Mouse (Mus musculus): ENCODE measurements at regions not wholly inside any gene's neighbourhood (a gene's known extent, or its start where the extent isn't known, plus 50 kb on each side); places are given as distances from the start of the nearest gene placed in this dataset.

- H3K9me3 ChIP-seq (replicated peaks): peaks cover under 1% of the 10 kb centered on the region
- H3K36me3 ChIP-seq (replicated peaks): no peaks in the 10 kb centered on the region
- ATAC-seq (ENCODE audit: extremely low read depth, insufficient number of reproducible peaks, low FRiP score, poor library complexity, severe bottlenecking): no peak
- H3K4me3 ChIP-seq (ENCODE audit: low read depth, low read length): no peak overlapping the region
- TF ChIP-seq POLR2AphosphoS5 (IDR thresholded peaks at IDR 0.05; ENCODE audit: insufficient replicate concordance, low read depth, low read length): no peak
- TF ChIP-seq GATA1 (IDR thresholded peaks at IDR 0.05; ENCODE audit: borderline replicate concordance, low read length): no peak
- TF ChIP-seq CTCF (IDR thresholded peaks at IDR 0.05; ENCODE audit: low read depth, low read length): no peak
- H3K27me3 ChIP-seq (ENCODE audit: insufficient read depth, low read length): no peaks in the 10 kb centered on the region
- no peak for DNase-seq (ENCODE audit: low spot score)
- H3K4me1 ChIP-seq (ENCODE audit: insufficient read depth, low read depth, low read length): peaks cover 17% of the 10 kb centered on the region
These were observed 249.1 kb upstream of the Paip1 start for GRCm38 (mm10) chr13:119179157-119179920.

GRCm38 (mm10) chr13:119184322-119184877, 244.0 kb upstream of the Paip1 start:
- DNase-seq (ENCODE audit: low spot score): no peak

GRCm38 (mm10) chr13:119185567-119186143, 242.7 kb upstream of the Paip1 start:
- Histone ChIP-seq H3K4me3 (ENCODE audit: low read depth, low read length) (no peak overlapping the region), H3K27me3 (ENCODE audit: insufficient read depth, low read length) (no peaks in the 10 kb centered on the region), H3K36me3 (replicated peaks) (no peaks in the 10 kb centered on the region), H3K4me1 (ENCODE audit: insufficient read depth, low read depth, low read length) (peaks cover 11% of the 10 kb centered on the region), H3K9me3 (replicated peaks) (peaks cover 4% of the 10 kb centered on the region)
- no peak for ATAC-seq (ENCODE audit: extremely low read depth, insufficient number of reproducible peaks, low FRiP score, poor library complexity, severe bottlenecking)
- no peak for TF ChIP-seq GATA1 (IDR thresholded peaks at IDR 0.05; ENCODE audit: borderline replicate concordance, low read length)
- no peak for TF ChIP-seq CTCF (IDR thresholded peaks at IDR 0.05; ENCODE audit: low read depth, low read length)
- TF ChIP-seq TAL1 (conservative IDR thresholded peaks at IDR 0.05; ENCODE audit: low read depth, low read length): no peak
- no peak for TF ChIP-seq POLR2AphosphoS5 (IDR thresholded peaks at IDR 0.05; ENCODE audit: insufficient replicate concordance, low read depth, low read length)
- TF ChIP-seq GATA2 (IDR thresholded peaks at IDR 0.05; ENCODE audit: borderline replicate concordance, low read depth, low read length): no peak
- no peak for DNase-seq (ENCODE audit: low spot score)

More at GRCm38 (mm10) chr13:119184322-119184877, 244.0 kb upstream of the Paip1 start:
- Histone ChIP-seq H3K4me1 (ENCODE audit: insufficient read depth, low read depth, low read length) (peaks cover 11% of the 10 kb centered on the region), H3K27me3 (ENCODE audit: insufficient read depth, low read length) (no peaks in the 10 kb centered on the region), H3K4me3 (ENCODE audit: low read depth, low read length) (no peak overlapping the region), H3K9me3 (replicated peaks) (peaks cover 4% of the 10 kb centered on the region), H3K36me3 (replicated peaks) (no peaks in the 10 kb centered on the region)
- no peak for ATAC-seq (ENCODE audit: extremely low read depth, insufficient number of reproducible peaks, low FRiP score, poor library complexity, severe bottlenecking)
- TF ChIP-seq CTCF (IDR thresholded peaks at IDR 0.05; ENCODE audit: low read depth, low read length) (no peak), TAL1 (conservative IDR thresholded peaks at IDR 0.05; ENCODE audit: low read depth, low read length) (no peak), GATA2 (IDR thresholded peaks at IDR 0.05; ENCODE audit: borderline replicate concordance, low read depth, low read length) (no peak)

- no peak for DNase-seq (ENCODE audit: low spot score)
- TF ChIP-seq GATA2 (IDR thresholded peaks at IDR 0.05; ENCODE audit: borderline replicate concordance, low read depth, low read length): no peak
- TF ChIP-seq POLR2AphosphoS5 (IDR thresholded peaks at IDR 0.05; ENCODE audit: insufficient replicate concordance, low read depth, low read length): no peak
- TF ChIP-seq GATA1 (IDR thresholded peaks at IDR 0.05; ENCODE audit: borderline replicate concordance, low read length): no peak
- TF ChIP-seq TAL1 (conservative IDR thresholded peaks at IDR 0.05; ENCODE audit: low read depth, low read length): no peak
- TF ChIP-seq CTCF (IDR thresholded peaks at IDR 0.05; ENCODE audit: low read depth, low read length): no peak
- H3K9me3 ChIP-seq (replicated peaks): no peaks in the 10 kb centered on the region
- no peaks in the 10 kb centered on the region for H3K27me3 ChIP-seq (ENCODE audit: insufficient read depth, low read length)
- peaks cover 54% of the 10 kb centered on the region for H3K4me1 ChIP-seq (ENCODE audit: insufficient read depth, low read depth, low read length)
- H3K36me3 ChIP-seq (replicated peaks): no peaks in the 10 kb centered on the region
- ATAC-seq (ENCODE audit: extremely low read depth, insufficient number of reproducible peaks, low FRiP score, poor library complexity, severe bottlenecking): peak; percentile 29
- H3K4me3 ChIP-seq (ENCODE audit: low read depth, low read length): no peak overlapping the region; the same call in 1 of the 2 replicates
These were observed 196.8 kb upstream of the Paip1 start for GRCm38 (mm10) chr13:119231556-119231955.

GRCm38 (mm10) chr13:119232100-119233029, 196.0 kb upstream of the Paip1 start:
- peak; percentile 93 for ATAC-seq (ENCODE audit: extremely low read depth, insufficient number of reproducible peaks, low FRiP score, poor library complexity, severe bottlenecking)

GRCm38 (mm10) chr13:119233030-119233385, 195.4 kb upstream of the Paip1 start:
- H3K36me3 ChIP-seq (replicated peaks): no peaks in the 10 kb centered on the region
- peaks cover 62% of the 10 kb centered on the region for H3K4me1 ChIP-seq (ENCODE audit: insufficient read depth, low read depth, low read length)
- H3K9me3 ChIP-seq (replicated peaks): no peaks in the 10 kb centered on the region
- TF ChIP-seq GATA2 (IDR thresholded peaks at IDR 0.05; ENCODE audit: borderline replicate concordance, low read depth, low read length): no peak
- no peak for TF ChIP-seq TAL1 (conservative IDR thresholded peaks at IDR 0.05; ENCODE audit: low read depth, low read length)
- no peak for ATAC-seq (ENCODE audit: extremely low read depth, insufficient number of reproducible peaks, low FRiP score, poor library complexity, severe bottlenecking)
- H3K27me3 ChIP-seq (ENCODE audit: insufficient read depth, low read length): no peaks in the 10 kb centered on the region
- H3K4me3 ChIP-seq (ENCODE audit: low read depth, low read length): peak overlapping the region; percentile 18; the same call in 1 of the 2 replicates
- no peak for DNase-seq (ENCODE audit: low spot score)

More at GRCm38 (mm10) chr13:119232100-119233029, 196.0 kb upstream of the Paip1 start:
- Histone ChIP-seq H3K9me3 (replicated peaks) (no peaks in the 10 kb centered on the region), H3K4me3 (ENCODE audit: low read depth, low read length) (no peak overlapping the region; the same call in 1 of the 2 replicates), H3K36me3 (replicated peaks) (no peaks in the 10 kb centered on the region), H3K4me1 (ENCODE audit: insufficient read depth, low read depth, low read length) (peaks cover 61% of the 10 kb centered on the region), H3K27me3 (ENCODE audit: insufficient read depth, low read length) (no peaks in the 10 kb centered on the region)
- peak; percentile 98 for TF ChIP-seq TAL1 (conservative IDR thresholded peaks at IDR 0.05; ENCODE audit: low read depth, low read length)
- TF ChIP-seq GATA2 (IDR thresholded peaks at IDR 0.05; ENCODE audit: borderline replicate concordance, low read depth, low read length): no peak
- peak; percentile 60 for DNase-seq (ENCODE audit: low spot score)
